Mouse (Mus musculus): Measurements from ENCODE around the gene Tpcn1.

DNA sequence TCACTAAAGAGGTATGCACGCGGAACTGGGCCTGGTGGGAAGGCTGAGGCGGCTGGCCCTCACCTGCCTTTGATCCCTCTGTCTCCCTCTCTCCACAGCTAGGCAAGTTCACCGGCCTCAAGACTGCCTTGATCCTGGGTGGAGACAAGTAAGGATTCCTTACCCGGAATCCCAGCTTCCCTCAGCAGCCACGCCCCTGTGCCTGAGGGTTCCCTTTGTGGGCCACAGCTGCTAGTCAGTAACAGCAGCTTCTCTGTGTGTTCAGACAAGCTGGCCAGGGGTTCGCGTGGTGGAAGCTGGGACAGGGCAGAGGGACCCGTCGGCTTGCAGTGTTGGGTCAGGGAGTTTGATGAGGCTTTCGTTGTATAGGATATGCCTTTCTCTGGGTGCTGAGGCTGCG is 30.3 kb upstream of the Tpcn1 start:
- no peak for TF ChIP-seq CHD2 (IDR thresholded peaks at IDR 0.05; ENCODE audit: low read depth, low read length)
- no peak for TF ChIP-seq MAFK (IDR thresholded peaks at IDR 0.05; ENCODE audit: insufficient read depth, low read depth, low read length)
- TF ChIP-seq HCFC1 (IDR thresholded peaks at IDR 0.05; ENCODE audit: borderline replicate concordance, insufficient read depth, low read length): no peak
- no peak for TF ChIP-seq ZNF384 (IDR thresholded peaks at IDR 0.05; ENCODE audit: low read depth, low read length)
- TF ChIP-seq ZC3H11A (IDR thresholded peaks at IDR 0.05; ENCODE audit: borderline replicate concordance, low read depth, low read length): no peak
